Mouse (Mus musculus) lung, postnatal 0 days (tissue): ENCODE measurements at regions not wholly inside any gene's neighbourhood (a gene's known extent, or its start where the extent isn't known, plus 50 kb on each side); places are given as distances from the start of the nearest gene placed in this dataset.

Source experiments
- ATAC-seq: fragments of 200-750 bp; cut with Nextera tagmentation; 2 replicates; pipeline ENCODE4 v1.8.0; 2017; ENCODE audit warnings: moderate library complexity
- DNase-seq: peaks from one replicate; pipeline ENCODE4 v3.0.0-alpha.2; 2016; ENCODE audit warnings: low spot score
- H3K27ac ChIP-seq: fragments of 300-500 bp; sonication (generic); 2 replicates; pipeline ENCODE4 v1.5.1; 2014; ENCODE audit warnings: antibody characterized with exemption, mild to moderate bottlenecking, low read length, mixed read lengths
- H3K27me3 ChIP-seq: fragments of 300-500 bp; sonication (generic); replicated peaks from 2 replicates; pipeline ENCODE4 v1.6.1; 2014; ENCODE audit warnings: low read length, mixed read lengths; ENCODE audit not compliant: insufficient read depth
- H3K36me3 ChIP-seq: fragments of 300-500 bp; sonication (generic); 2 replicates; pipeline ENCODE4 v1.6.1; 2014; ENCODE audit warnings: low read length, mixed read lengths; ENCODE audit not compliant: insufficient read depth
- H3K4me1 ChIP-seq: fragments of 300-500 bp; sonication (generic); 2 replicates; pipeline ENCODE4 v1.6.1; 2014; ENCODE audit warnings: antibody characterized with exemption, low read depth, low read length, mixed read lengths; ENCODE audit not compliant: insufficient read depth
- H3K4me2 ChIP-seq: fragments of 300-500 bp; sonication (generic); replicated peaks from 2 replicates; pipeline ENCODE4 v1.6.1; 2014; ENCODE audit warnings: low read depth, mild to moderate bottlenecking, low read length, moderate library complexity, mixed read lengths
- H3K4me3 ChIP-seq: fragments of 300-500 bp; sonication (generic); 2 replicates; pipeline ENCODE4 v1.5.1; 2014; ENCODE audit warnings: low read depth, low read length
- H3K9ac ChIP-seq: fragments of 300-500 bp; sonication (generic); replicated peaks from 2 replicates; pipeline ENCODE4 v1.6.1; 2014; ENCODE audit warnings: low read depth, mild to moderate bottlenecking
- H3K9me3 ChIP-seq: fragments of 300-500 bp; sonication (generic); 2 replicates; pipeline ENCODE4 v1.6.1; 2016; ENCODE audit warnings: low read length, mixed read lengths
- CTCF ChIP-seq: IDR thresholded peaks from 2 replicates; pipeline ENCODE4 v1.5.1; 2016; ENCODE audit warnings: antibody characterized with exemption, mild to moderate bottlenecking
- EP300 ChIP-seq: IDR thresholded peaks from 2 replicates; pipeline ENCODE4 v1.6.1; 2016; ENCODE audit warnings: antibody characterized with exemption, mild to moderate bottlenecking, control low read depth
- WGBS: fragments of 180-500 bp; shearing (Covaris S2); extraction: QIAGEN DNeasy Blood & Tissue Kit; methylation state at CpG from one replicate; pipeline ENCODE4 v1.1.7; 2014; 5-methylcytosine and 5-hydroxymethylcytosine counted together

DNA sequence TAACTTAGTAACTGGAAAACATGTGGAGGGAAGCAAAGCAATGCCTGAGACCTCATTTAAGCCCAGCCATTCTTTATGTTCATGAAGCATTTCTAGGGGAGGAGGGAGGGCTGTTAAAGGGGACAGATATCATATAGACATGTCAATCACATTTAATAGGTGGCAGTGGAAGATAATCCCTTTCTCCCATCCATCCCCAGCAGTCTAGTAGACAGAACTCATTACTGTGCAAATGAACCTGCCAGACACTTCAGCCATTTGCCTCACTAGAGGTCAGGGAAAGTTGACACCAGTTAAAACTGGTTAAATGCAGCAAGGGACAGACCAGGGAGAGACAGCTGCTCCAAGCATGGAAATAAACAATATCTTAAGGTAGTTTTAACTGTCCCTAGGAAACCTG is 359.1 kb downstream of the Slc6a15 start:
- Histone ChIP-seq H3K36me3 (no peaks in the 10 kb centered on the region), H3K4me2 (no peak overlapping the region), H3K27me3 (no peaks in the 10 kb centered on the region), H3K9ac (no peak overlapping the region), H3K9me3 (no peaks in the 10 kb centered on the region), H3K4me1 (no peaks in the 10 kb centered on the region), H3K4me3 (no peak overlapping the region), H3K27ac (no peak overlapping the region)
- TF ChIP-seq EP300 = no peak
- DNase-seq (no peak), ATAC-seq (no peak)

DNA sequence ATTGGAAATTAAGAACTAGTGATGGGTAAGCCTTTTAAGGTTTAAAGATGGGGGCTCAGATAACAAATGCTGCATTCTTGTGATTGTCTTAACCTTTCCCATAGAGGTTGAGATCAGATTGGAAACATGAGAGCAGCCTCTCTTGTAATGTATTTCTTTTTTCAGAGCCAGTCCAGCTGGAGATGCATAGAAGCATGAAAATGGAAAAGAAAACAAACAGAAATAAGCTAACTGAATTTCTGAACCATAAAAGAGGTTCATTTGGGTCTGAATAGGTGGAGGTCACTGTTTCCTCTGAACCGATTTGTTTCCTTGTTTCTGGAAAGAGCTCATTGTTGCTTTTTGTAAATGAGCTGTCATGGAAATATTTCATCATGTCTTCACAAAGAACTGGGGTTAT is 363.9 kb downstream of the Slc6a15 start:
- H3K9me3 ChIP-seq = no peaks in the 10 kb centered on the region
- H3K9ac ChIP-seq = no peak overlapping the region
- H3K27me3 ChIP-seq = no peaks in the 10 kb centered on the region
- ATAC-seq = no peak
- no peak overlapping the region for H3K4me3 ChIP-seq
- DNase-seq = no peak
- WGBS = 33% methylated on average over 1 of the region's 1 CpGs
- H3K36me3 ChIP-seq = no peaks in the 10 kb centered on the region
- TF ChIP-seq EP300 (no peak), CTCF (no peak)
- H3K4me2 ChIP-seq = no peak overlapping the region
- H3K4me1 ChIP-seq = no peaks in the 10 kb centered on the region
- H3K27ac ChIP-seq = no peak overlapping the region

DNA sequence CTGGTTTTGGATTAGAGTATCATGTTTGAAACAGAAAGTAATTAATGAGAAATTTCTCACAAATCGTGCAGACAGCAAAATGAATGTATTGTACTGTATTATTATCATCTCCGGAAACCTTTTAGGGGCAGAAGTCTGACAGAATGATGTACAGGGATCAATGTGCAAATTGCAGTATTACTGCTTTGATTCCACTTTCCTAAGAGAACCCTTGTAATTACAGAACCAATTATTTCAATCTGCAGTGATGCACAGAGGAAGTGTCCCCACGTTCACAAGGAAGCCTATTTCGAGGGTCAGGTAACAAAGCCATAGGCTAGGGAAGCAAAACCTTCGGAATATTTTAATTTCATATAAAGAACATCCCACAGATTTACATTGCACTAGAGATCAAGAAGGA is 364.4 kb downstream of the Slc6a15 start:
- TF ChIP-seq EP300 (no peak), CTCF (no peak)
- ATAC-seq (no peak), DNase-seq (no peak)
- 50% methylated on average over 5 of the region's 5 CpGs for WGBS
- Histone ChIP-seq H3K4me1 (no peaks in the 10 kb centered on the region), H3K36me3 (no peaks in the 10 kb centered on the region), H3K9ac (no peak overlapping the region), H3K27ac (no peak overlapping the region), H3K27me3 (no peaks in the 10 kb centered on the region), H3K4me3 (no peak overlapping the region), H3K4me2 (no peak overlapping the region), H3K9me3 (no peaks in the 10 kb centered on the region)

DNA sequence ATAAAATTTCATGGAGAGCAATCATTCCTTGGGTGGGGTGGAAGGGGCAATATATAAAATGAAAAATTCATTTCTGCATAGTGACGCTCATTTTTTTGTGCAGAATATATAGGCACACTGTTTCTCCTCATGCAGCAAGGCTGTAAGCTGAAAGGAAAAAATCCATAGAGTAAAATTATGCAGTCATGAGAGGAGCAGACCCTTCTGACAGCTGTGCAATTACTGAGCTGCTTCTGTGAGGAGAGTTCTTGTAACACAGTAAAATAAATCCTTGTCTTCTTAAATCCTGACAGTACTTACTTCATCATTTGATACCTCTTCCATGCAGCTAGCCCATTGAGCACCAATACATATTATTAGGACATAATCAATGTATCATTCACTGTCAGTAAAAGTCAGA is 362.7 kb upstream of the Gm21293 start:
- H3K9me3 ChIP-seq = no peaks in the 10 kb centered on the region
- 88% methylated on average over 1 of the region's 1 CpGs for WGBS
- TF ChIP-seq CTCF (no peak), EP300 (no peak)
- H3K36me3 ChIP-seq = no peaks in the 10 kb centered on the region
- no peaks in the 10 kb centered on the region for H3K4me1 ChIP-seq
- no peak overlapping the region for H3K4me3 ChIP-seq
- no peak overlapping the region for H3K9ac ChIP-seq
- no peak overlapping the region for H3K4me2 ChIP-seq
- no peak overlapping the region for H3K27ac ChIP-seq
- DNase-seq (no peak), ATAC-seq (no peak)
- H3K27me3 ChIP-seq = no peaks in the 10 kb centered on the region

DNA sequence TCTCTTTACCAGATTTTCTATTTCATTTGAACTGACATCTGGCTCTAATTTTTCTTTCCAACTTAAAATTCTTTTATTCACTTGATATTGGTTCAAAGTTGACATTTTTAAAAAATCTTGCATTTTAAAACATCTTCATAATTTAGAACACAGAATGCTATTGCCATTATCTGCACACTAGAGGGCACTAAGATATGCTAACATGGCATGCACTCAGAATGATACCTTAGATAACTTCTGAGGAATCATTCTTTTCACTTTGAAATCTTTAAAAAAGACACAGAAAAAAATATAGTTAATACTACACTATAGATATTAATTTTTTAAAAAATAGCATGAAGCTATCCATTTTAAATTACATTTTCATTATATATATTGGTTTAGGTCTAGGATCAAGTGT is 357.9 kb upstream of the Gm21293 start:
- no peak for ATAC-seq
- peak; percentile 5 for DNase-seq
- H3K4me2 ChIP-seq = no peak overlapping the region
- no peaks in the 10 kb centered on the region for H3K27me3 ChIP-seq
- no peaks in the 10 kb centered on the region for H3K9me3 ChIP-seq
- H3K4me3 ChIP-seq = no peak overlapping the region
- H3K36me3 ChIP-seq = no peaks in the 10 kb centered on the region
- no peaks in the 10 kb centered on the region for H3K4me1 ChIP-seq
- no peak overlapping the region for H3K27ac ChIP-seq
- no peak for TF ChIP-seq EP300
- peak; percentile 54 for TF ChIP-seq CTCF
- no peak overlapping the region for H3K9ac ChIP-seq

DNA sequence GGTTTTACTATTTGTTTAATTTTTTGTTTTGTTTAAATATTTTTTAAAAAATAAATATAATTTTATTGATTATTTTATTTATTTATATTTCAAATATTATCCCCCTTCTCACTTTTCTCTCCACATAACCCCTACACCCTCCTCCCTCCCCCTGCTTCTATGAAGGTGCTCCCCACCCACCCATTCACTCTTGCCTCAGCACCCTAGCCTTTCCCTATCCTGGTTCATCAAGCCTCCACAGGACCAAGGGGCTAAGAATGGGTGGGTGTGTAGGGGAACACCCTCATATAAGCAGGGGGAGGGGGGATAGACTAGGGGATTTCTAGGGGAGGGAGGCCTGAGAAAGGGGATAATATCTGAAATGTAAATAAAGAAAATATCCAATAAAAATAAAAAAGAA is 313.7 kb upstream of the Gm21293 start:
- H3K36me3 ChIP-seq = no peaks in the 10 kb centered on the region
- no peaks in the 10 kb centered on the region for H3K27me3 ChIP-seq
- H3K9me3 ChIP-seq = no peaks in the 10 kb centered on the region
- ATAC-seq (no peak), DNase-seq (no peak)
- H3K4me1 ChIP-seq = no peaks in the 10 kb centered on the region
- no peak overlapping the region for H3K4me2 ChIP-seq
- TF ChIP-seq CTCF (no peak), EP300 (no peak)
- H3K9ac ChIP-seq = no peak overlapping the region
- no peak overlapping the region for H3K4me3 ChIP-seq
- no peak overlapping the region for H3K27ac ChIP-seq

DNA sequence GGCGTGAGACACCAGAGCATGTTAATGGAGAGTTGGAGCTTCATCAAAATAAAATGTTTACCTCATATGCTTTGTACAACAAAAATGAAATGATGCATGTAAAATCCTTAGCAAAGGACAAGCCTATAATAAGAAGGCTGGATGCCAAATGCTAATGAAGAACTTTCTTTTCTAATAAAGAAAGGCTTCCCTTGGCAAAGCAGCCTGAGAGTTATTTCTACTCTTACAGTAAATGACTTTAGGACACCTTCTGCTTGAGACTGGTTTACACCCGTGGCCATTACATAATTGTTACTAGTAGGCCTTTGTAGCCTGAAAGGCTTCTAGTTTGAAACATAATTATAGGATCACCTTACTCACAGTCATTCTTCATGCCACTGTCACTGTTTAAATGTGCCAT is 310.7 kb upstream of the Gm21293 start:
- no peak for DNase-seq
- TF ChIP-seq EP300 (no peak), CTCF (no peak)
- H3K9me3 ChIP-seq = no peaks in the 10 kb centered on the region
- WGBS = 69% methylated on average over 2 of the region's 2 CpGs
- H3K4me1 ChIP-seq = no peaks in the 10 kb centered on the region
- H3K4me3 ChIP-seq = no peak overlapping the region
- H3K9ac ChIP-seq = no peak overlapping the region
- no peak for ATAC-seq
- H3K27ac ChIP-seq = no peak overlapping the region
- H3K36me3 ChIP-seq = no peaks in the 10 kb centered on the region
- no peak overlapping the region for H3K4me2 ChIP-seq
- H3K27me3 ChIP-seq = no peaks in the 10 kb centered on the region
